Mouse (Mus musculus): ENCODE results near the gene Rmi2. TPM values are rescaled to one million over a fixed set of nuclear protein-coding genes. Genes with fewer than 3 reads are reported as not detected.
"Not testable (repeated sequence)": the region's sequence is repeated elsewhere in the genome, so short reads cannot be mapped to it uniquely, and the experiment has no call there.

Gene Rmi2
- polyA plus RNA-seq, 1 experiment from 2014 or later, result 0.47 TPM

GRCm38 (mm10) chr16:10850905-10851304 lies 16.0 kb downstream of the Rmi2 start:
- Histone ChIP-seq H3K27ac (no peak overlapping the region), H3K36me3 (replicated peaks; ENCODE audit: control insufficient read depth, insufficient read depth) (no peaks in the 10 kb centered on the region)

GRCm38 (mm10) chr16:10852216-10852615 lies 17.4 kb downstream of the Rmi2 start:
- not testable (repeated sequence) for H3K4me2 ChIP-seq (replicated peaks); H3K4me3 ChIP-seq (replicated peaks; ENCODE audit: low read length); DNase-seq (ENCODE audit: low spot score); H3K9me3 ChIP-seq (ENCODE audit: control insufficient read depth, low read length); H3K27me3 ChIP-seq (ENCODE audit: control insufficient read depth, insufficient read depth, low read length); H3K4me1 ChIP-seq (replicated peaks; ENCODE audit: control insufficient read depth, insufficient read depth, low read length); ATAC-seq (ENCODE audit: low FRiP score); H3K27ac ChIP-seq; H3K9ac ChIP-seq; H3K36me3 ChIP-seq (replicated peaks; ENCODE audit: control insufficient read depth, insufficient read depth)
- WGBS, result 90% methylated on average over 10 of the region's 10 CpGs

More at GRCm38 (mm10) chr16:10850905-10851304, 16.0 kb downstream of the Rmi2 start:
- WGBS, result 34% methylated on average over 4 of the region's 4 CpGs
- no peaks in the 10 kb centered on the region for H3K4me1 ChIP-seq (replicated peaks; ENCODE audit: control insufficient read depth, insufficient read depth, low read length)
- no peak overlapping the region for H3K9ac ChIP-seq
- no peak for ATAC-seq (ENCODE audit: low FRiP score)
- H3K27me3 ChIP-seq (ENCODE audit: control insufficient read depth, insufficient read depth, low read length), result no peaks in the 10 kb centered on the region
- H3K4me3 ChIP-seq (replicated peaks; ENCODE audit: low read length), result no peak overlapping the region
- DNase-seq (ENCODE audit: low spot score), result no peak
- H3K4me2 ChIP-seq (replicated peaks), result no peak overlapping the region
- H3K9me3 ChIP-seq (ENCODE audit: control insufficient read depth, low read length), result no peaks in the 10 kb centered on the region

GRCm38 (mm10) chr16:10859726-10860245 lies 24.9 kb downstream of the Rmi2 start:
- Histone ChIP-seq H3K36me3 (replicated peaks; ENCODE audit: control insufficient read depth, insufficient read depth) (no peaks in the 10 kb centered on the region), H3K4me3 (replicated peaks; ENCODE audit: low read length) (no peak overlapping the region), H3K9me3 (ENCODE audit: control insufficient read depth, low read length) (no peaks in the 10 kb centered on the region), H3K27me3 (ENCODE audit: control insufficient read depth, insufficient read depth, low read length) (no peaks in the 10 kb centered on the region), H3K4me2 (replicated peaks) (no peak overlapping the region), H3K4me1 (replicated peaks; ENCODE audit: control insufficient read depth, insufficient read depth, low read length) (no peaks in the 10 kb centered on the region), H3K27ac (no peak overlapping the region), H3K9ac (no peak overlapping the region)
- DNase-seq (ENCODE audit: low spot score) (no peak), ATAC-seq (ENCODE audit: low FRiP score) (no peak)
- 90% methylated on average over 7 of the region's 7 CpGs for WGBS

GRCm38 (mm10) chr16:10861408-10861807 lies 26.5 kb downstream of the Rmi2 start:
- Histone ChIP-seq H3K9ac (no peak overlapping the region), H3K4me2 (replicated peaks) (no peak overlapping the region), H3K27ac (no peak overlapping the region), H3K4me3 (replicated peaks; ENCODE audit: low read length) (no peak overlapping the region), H3K9me3 (ENCODE audit: control insufficient read depth, low read length) (no peaks in the 10 kb centered on the region), H3K4me1 (replicated peaks; ENCODE audit: control insufficient read depth, insufficient read depth, low read length) (no peaks in the 10 kb centered on the region), H3K36me3 (replicated peaks; ENCODE audit: control insufficient read depth, insufficient read depth) (no peaks in the 10 kb centered on the region), H3K27me3 (ENCODE audit: control insufficient read depth, insufficient read depth, low read length) (no peaks in the 10 kb centered on the region)
- 85% methylated on average over 3 of the region's 3 CpGs for WGBS
- no peak for ATAC-seq (ENCODE audit: low FRiP score)
- no peak for DNase-seq (ENCODE audit: low spot score)

GRCm38 (mm10) chr16:10864833-10865591 lies 30.2 kb downstream of the Rmi2 start:
- Histone ChIP-seq H3K9me3 (ENCODE audit: control insufficient read depth, low read length) (no peaks in the 10 kb centered on the region), H3K27me3 (ENCODE audit: control insufficient read depth, insufficient read depth, low read length) (no peaks in the 10 kb centered on the region), H3K9ac (no peak overlapping the region), H3K4me2 (replicated peaks) (no peak overlapping the region), H3K27ac (no peak overlapping the region), H3K4me1 (replicated peaks; ENCODE audit: control insufficient read depth, insufficient read depth, low read length) (no peaks in the 10 kb centered on the region), H3K4me3 (replicated peaks; ENCODE audit: low read length) (no peak overlapping the region), H3K36me3 (replicated peaks; ENCODE audit: control insufficient read depth, insufficient read depth) (no peaks in the 10 kb centered on the region)
- DNase-seq (ENCODE audit: low spot score), result no peak
- 86% methylated on average over 6 of the region's 6 CpGs for WGBS
- ATAC-seq (ENCODE audit: low FRiP score), result no peak

GRCm38 (mm10) chr16:10865592-10865987 lies 30.7 kb downstream of the Rmi2 start:
- ATAC-seq (ENCODE audit: low FRiP score) (no peak), DNase-seq (ENCODE audit: low spot score) (no peak)
- no peaks in the 10 kb centered on the region for H3K27me3 ChIP-seq (ENCODE audit: control insufficient read depth, insufficient read depth, low read length)
- no peak overlapping the region for H3K4me3 ChIP-seq (replicated peaks; ENCODE audit: low read length)
- H3K4me2 ChIP-seq (replicated peaks), result no peak overlapping the region
- no peaks in the 10 kb centered on the region for H3K4me1 ChIP-seq (replicated peaks; ENCODE audit: control insufficient read depth, insufficient read depth, low read length)
- no peaks in the 10 kb centered on the region for H3K9me3 ChIP-seq (ENCODE audit: control insufficient read depth, low read length)
- H3K36me3 ChIP-seq (replicated peaks; ENCODE audit: control insufficient read depth, insufficient read depth), result no peaks in the 10 kb centered on the region
- H3K27ac ChIP-seq, result no peak overlapping the region
- H3K9ac ChIP-seq, result no peak overlapping the region

GRCm38 (mm10) chr16:10866841-10867240 lies 32.0 kb downstream of the Rmi2 start:
- no peaks in the 10 kb centered on the region for H3K9me3 ChIP-seq (ENCODE audit: control insufficient read depth, low read length)
- no peaks in the 10 kb centered on the region for H3K27me3 ChIP-seq (ENCODE audit: control insufficient read depth, insufficient read depth, low read length)
- no peak for ATAC-seq (ENCODE audit: low FRiP score)
- H3K4me2 ChIP-seq (replicated peaks), result no peak overlapping the region
- no peak overlapping the region for H3K27ac ChIP-seq
- no peak overlapping the region for H3K4me3 ChIP-seq (replicated peaks; ENCODE audit: low read length)
- DNase-seq (ENCODE audit: low spot score), result no peak
- H3K9ac ChIP-seq, result no peak overlapping the region
- no peaks in the 10 kb centered on the region for H3K36me3 ChIP-seq (replicated peaks; ENCODE audit: control insufficient read depth, insufficient read depth)
- H3K4me1 ChIP-seq (replicated peaks; ENCODE audit: control insufficient read depth, insufficient read depth, low read length), result no peaks in the 10 kb centered on the region
- WGBS, result 96% methylated on average over 8 of the region's 8 CpGs

- Histone ChIP-seq H3K9ac (no peak overlapping the region), H3K4me3 (replicated peaks; ENCODE audit: low read length) (no peak overlapping the region), H3K36me3 (replicated peaks; ENCODE audit: control insufficient read depth, insufficient read depth) (no peaks in the 10 kb centered on the region), H3K27me3 (ENCODE audit: control insufficient read depth, insufficient read depth, low read length) (no peaks in the 10 kb centered on the region), H3K4me2 (replicated peaks) (no peak overlapping the region), H3K9me3 (ENCODE audit: control insufficient read depth, low read length) (no peaks in the 10 kb centered on the region), H3K4me1 (replicated peaks; ENCODE audit: control insufficient read depth, insufficient read depth, low read length) (no peaks in the 10 kb centered on the region), H3K27ac (no peak overlapping the region)
- WGBS, result 94% methylated on average over 2 of the region's 2 CpGs
- DNase-seq (ENCODE audit: low spot score) (no peak), ATAC-seq (ENCODE audit: low FRiP score) (no peak)
These were observed 32.6 kb downstream of the Rmi2 start for GRCm38 (mm10) chr16:10867501-10867900.

GRCm38 (mm10) chr16:10867904-10868440 lies 33.1 kb downstream of the Rmi2 start:
- 34% methylated on average over 11 of the region's 11 CpGs for WGBS
- ATAC-seq (ENCODE audit: low FRiP score) (no peak), DNase-seq (ENCODE audit: low spot score) (peak; percentile 72)
- Histone ChIP-seq H3K4me3 (replicated peaks; ENCODE audit: low read length) (no peak overlapping the region), H3K4me2 (replicated peaks) (no peak overlapping the region), H3K36me3 (replicated peaks; ENCODE audit: control insufficient read depth, insufficient read depth) (no peaks in the 10 kb centered on the region), H3K9ac (no peak overlapping the region), H3K27ac (no peak overlapping the region), H3K27me3 (ENCODE audit: control insufficient read depth, insufficient read depth, low read length) (no peaks in the 10 kb centered on the region), H3K4me1 (replicated peaks; ENCODE audit: control insufficient read depth, insufficient read depth, low read length) (no peaks in the 10 kb centered on the region), H3K9me3 (ENCODE audit: control insufficient read depth, low read length) (no peaks in the 10 kb centered on the region)
